Mouse (Mus musculus): Measurements from ENCODE around the gene Arih1. TPM values are rescaled to one million over a fixed set of nuclear protein-coding genes. Genes with fewer than 3 reads are reported as not detected.

Arih1 gene
- polyA plus RNA-seq, 1 experiment = 236 TPM

GRCm38 (mm10) chr9:59518976-59519375 is 32.6 kb upstream of the Arih1 start:
- H3K4me3 ChIP-seq (ENCODE audit: insufficient read depth, low read depth, low read length) = no peak overlapping the region
- no peak overlapping the region for H3K27ac ChIP-seq (ENCODE audit: insufficient read depth, low read depth, low read length)
- TF ChIP-seq POLR2A (IDR thresholded peaks at IDR 0.05; ENCODE audit: insufficient read depth, low read depth, low read length) = no peak
- TF ChIP-seq CTCF (IDR thresholded peaks at IDR 0.05; ENCODE audit: insufficient read depth, low read depth, low read length) = no peak
- 56% methylated on average over 5 of the region's 5 CpGs for WGBS
- H3K4me1 ChIP-seq (ENCODE audit: control insufficient read depth, insufficient read depth, low read length) = no peaks in the 10 kb centered on the region

- TF ChIP-seq CTCF (IDR thresholded peaks at IDR 0.05; ENCODE audit: insufficient read depth, low read depth, low read length) (no peak), POLR2A (IDR thresholded peaks at IDR 0.05; ENCODE audit: insufficient read depth, low read depth, low read length) (no peak)
- no peak overlapping the region for H3K27ac ChIP-seq (ENCODE audit: insufficient read depth, low read depth, low read length)
- WGBS = 69% methylated on average over 7 of the region's 7 CpGs
- no peaks in the 10 kb centered on the region for H3K4me1 ChIP-seq (ENCODE audit: control insufficient read depth, insufficient read depth, low read length)
- H3K4me3 ChIP-seq (ENCODE audit: insufficient read depth, low read depth, low read length) = no peak overlapping the region
Observed at GRCm38 (mm10) chr9:59517127-59517526, 30.7 kb upstream of the Arih1 start.

GRCm38 (mm10) chr9:59515069-59515468 is 28.7 kb upstream of the Arih1 start:
- H3K4me1 ChIP-seq (ENCODE audit: control insufficient read depth, insufficient read depth, low read length) = no peaks in the 10 kb centered on the region
- no peak for TF ChIP-seq CTCF (IDR thresholded peaks at IDR 0.05; ENCODE audit: insufficient read depth, low read depth, low read length)
- no peak for TF ChIP-seq POLR2A (IDR thresholded peaks at IDR 0.05; ENCODE audit: insufficient read depth, low read depth, low read length)
- WGBS = 80% methylated on average over 3 of the region's 3 CpGs
- H3K4me3 ChIP-seq (ENCODE audit: insufficient read depth, low read depth, low read length) = no peak overlapping the region
- H3K27ac ChIP-seq (ENCODE audit: insufficient read depth, low read depth, low read length) = no peak overlapping the region

- WGBS = 64% methylated on average over 4 of the region's 4 CpGs
- H3K4me3 ChIP-seq (ENCODE audit: insufficient read depth, low read depth, low read length) = no peak overlapping the region
- H3K27ac ChIP-seq (ENCODE audit: insufficient read depth, low read depth, low read length) = no peak overlapping the region
- no peaks in the 10 kb centered on the region for H3K4me1 ChIP-seq (ENCODE audit: control insufficient read depth, insufficient read depth, low read length)
- TF ChIP-seq CTCF (IDR thresholded peaks at IDR 0.05; ENCODE audit: insufficient read depth, low read depth, low read length) (no peak), POLR2A (IDR thresholded peaks at IDR 0.05; ENCODE audit: insufficient read depth, low read depth, low read length) (no peak)
Observed at GRCm38 (mm10) chr9:59512381-59512780, 26.0 kb upstream of the Arih1 start.

GRCm38 (mm10) chr9:59508146-59508545 is 21.7 kb upstream of the Arih1 start:
- no peaks in the 10 kb centered on the region for H3K4me1 ChIP-seq (ENCODE audit: control insufficient read depth, insufficient read depth, low read length)
- H3K4me3 ChIP-seq (ENCODE audit: insufficient read depth, low read depth, low read length) = no peak overlapping the region
- WGBS = 67% methylated on average over 1 of the region's 1 CpGs
- TF ChIP-seq POLR2A (IDR thresholded peaks at IDR 0.05; ENCODE audit: insufficient read depth, low read depth, low read length) = no peak
- no peak for TF ChIP-seq CTCF (IDR thresholded peaks at IDR 0.05; ENCODE audit: insufficient read depth, low read depth, low read length)
- no peak overlapping the region for H3K27ac ChIP-seq (ENCODE audit: insufficient read depth, low read depth, low read length)

- Histone ChIP-seq H3K27ac (ENCODE audit: insufficient read depth, low read depth, low read length) (no peak overlapping the region), H3K4me3 (ENCODE audit: insufficient read depth, low read depth, low read length) (no peak overlapping the region), H3K4me1 (ENCODE audit: control insufficient read depth, insufficient read depth, low read length) (no peaks in the 10 kb centered on the region)
- TF ChIP-seq POLR2A (IDR thresholded peaks at IDR 0.05; ENCODE audit: insufficient read depth, low read depth, low read length) = no peak
- TF ChIP-seq CTCF (IDR thresholded peaks at IDR 0.05; ENCODE audit: insufficient read depth, low read depth, low read length) = no peak
Observed at GRCm38 (mm10) chr9:59487331-59487730, 913 bp upstream of the Arih1 start.

- TF ChIP-seq POLR2A (IDR thresholded peaks at IDR 0.05; ENCODE audit: insufficient read depth, low read depth, low read length) (no peak), CTCF (IDR thresholded peaks at IDR 0.05; ENCODE audit: insufficient read depth, low read depth, low read length) (no peak)
- peak overlapping the region; percentile 83 for H3K27ac ChIP-seq (ENCODE audit: insufficient read depth, low read depth, low read length)
- H3K4me1 ChIP-seq (ENCODE audit: control insufficient read depth, insufficient read depth, low read length) = no peaks in the 10 kb centered on the region
- H3K4me3 ChIP-seq (ENCODE audit: insufficient read depth, low read depth, low read length) = peak overlapping the region; percentile 72
- WGBS = 1% methylated on average over 69 of the region's 71 CpGs
Observed at GRCm38 (mm10) chr9:59486076-59486518, 321 bp downstream of the Arih1 start.

GRCm38 (mm10) chr9:59485511-59486075 is 825 bp downstream of the Arih1 start:
- WGBS = under 1% methylated on average over 34 of the region's 34 CpGs
- TF ChIP-seq CTCF (IDR thresholded peaks at IDR 0.05; ENCODE audit: insufficient read depth, low read depth, low read length) (no peak), POLR2A (IDR thresholded peaks at IDR 0.05; ENCODE audit: insufficient read depth, low read depth, low read length) (no peak)
- Histone ChIP-seq H3K4me3 (ENCODE audit: insufficient read depth, low read depth, low read length) (peak overlapping the region; percentile 72), H3K4me1 (ENCODE audit: control insufficient read depth, insufficient read depth, low read length) (no peaks in the 10 kb centered on the region), H3K27ac (ENCODE audit: insufficient read depth, low read depth, low read length) (peak overlapping the region; percentile 83)

GRCm38 (mm10) chr9:59484760-59485159 is 1.7 kb downstream of the Arih1 start:
- H3K27ac ChIP-seq (ENCODE audit: insufficient read depth, low read depth, low read length) = no peak overlapping the region
- no peak for TF ChIP-seq CTCF (IDR thresholded peaks at IDR 0.05; ENCODE audit: insufficient read depth, low read depth, low read length)
- 3% methylated on average over 7 of the region's 7 CpGs for WGBS
- peak overlapping the region; percentile 39; the same call in 1 of the 2 replicates for H3K4me3 ChIP-seq (ENCODE audit: insufficient read depth, low read depth, low read length)
- no peaks in the 10 kb centered on the region for H3K4me1 ChIP-seq (ENCODE audit: control insufficient read depth, insufficient read depth, low read length)

- H3K4me3 ChIP-seq (ENCODE audit: insufficient read depth, low read depth, low read length) = no peak overlapping the region
- no peak overlapping the region for H3K27ac ChIP-seq (ENCODE audit: insufficient read depth, low read depth, low read length)
- 29% methylated on average over 1 of the region's 1 CpGs for WGBS
- H3K4me1 ChIP-seq (ENCODE audit: control insufficient read depth, insufficient read depth, low read length) = no peaks in the 10 kb centered on the region
- TF ChIP-seq CTCF (IDR thresholded peaks at IDR 0.05; ENCODE audit: insufficient read depth, low read depth, low read length) = no peak
Observed at GRCm38 (mm10) chr9:59482419-59482818, 4.0 kb downstream of the Arih1 start.

All from olfactory bulb, adult 2 months (tissue).